In the genomic region with DNA sequence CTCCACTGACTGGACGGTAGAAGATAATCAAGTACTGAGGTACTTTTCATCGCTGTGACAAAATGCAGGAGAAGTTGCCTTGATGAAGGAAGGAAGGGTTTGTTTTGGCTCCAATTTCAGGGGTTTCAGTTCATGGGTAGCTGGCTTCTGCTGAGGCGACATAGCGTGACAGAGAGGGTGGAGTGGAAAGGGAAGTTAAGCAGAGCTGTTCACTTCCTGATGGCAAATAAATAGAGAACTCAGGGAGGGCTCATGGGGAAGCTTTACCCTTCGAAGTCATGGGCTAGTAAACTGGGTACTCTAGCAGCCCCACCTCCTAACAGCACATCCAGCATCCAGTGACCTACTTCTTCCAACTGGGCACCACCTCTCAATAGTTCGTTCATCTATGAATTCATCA, we compare ENCODE assay signal across 14 mouse cellular contexts.
"Had no signal": no experiment of that assay in that cellular context is flagged by ENCODE, and none has a peak within 500 bp of the region (broad histone marks: within the 10 kb centered on the region; RNA-seq: fewer than 3 reads in every experiment).

No protein-coding gene starts in this region.

- H3K4me3 ChIP-seq: layer of hippocampus, adult 2 months; limb, embryonic 13.5 days; liver, embryonic 15.5 days; midbrain, embryonic 10.5 days; midbrain, embryonic 15.5 days had no signal

- H3K27ac ChIP-seq: kidney, postnatal 0 days; layer of hippocampus, adult 2 months; limb, embryonic 13.5 days; liver, embryonic 15.5 days; midbrain, embryonic 10.5 days; midbrain, embryonic 15.5 days; stomach, postnatal 0 days had no signal

- H3K27me3 ChIP-seq: liver, embryonic 15.5 days; midbrain, embryonic 15.5 days had no signal

- DNase-seq: kidney, adult 11 months; kidney, adult 9 months; kidney, postnatal 4 days; left cerebral cortex, postnatal 4 days; lung, embryonic 14.5 days; lung, postnatal 10 days; thymus, postnatal 14 days had no signal

- ATAC-seq: midbrain, embryonic 15.5 days had no signal

- H3K4me1 ChIP-seq: limb, embryonic 13.5 days; liver, embryonic 15.5 days; midbrain, embryonic 10.5 days; midbrain, embryonic 15.5 days had no signal

- H3K9ac ChIP-seq: limb, embryonic 13.5 days; liver, embryonic 15.5 days; lung, embryonic 14.5 days; midbrain, embryonic 15.5 days had no signal

- H3K36me3 ChIP-seq: limb, embryonic 13.5 days; liver, embryonic 15.5 days; midbrain, embryonic 10.5 days; midbrain, embryonic 15.5 days had no signal

- H3K9me3 ChIP-seq: limb, embryonic 13.5 days; liver, embryonic 15.5 days; midbrain, embryonic 10.5 days; midbrain, embryonic 15.5 days had no signal
